8 mouse cellular contexts compared by ENCODE assay signal in genomic region chr16:8831241-8831640, GRCm38 (mm10). TPM values are rescaled to one million over a fixed set of nuclear protein-coding genes. Genes with fewer than 3 reads are reported as not detected.
A peak's percentile ranks its signal among the peaks of the same experiment; 100 is the strongest.
DNase-seq lines count a peak whose midpoint lies in the region; ATAC-seq and TF ChIP-seq lines count a peak whose summit lies in the region.

No protein-coding gene starts in this region.

- H3K4me3 ChIP-seq in forebrain, embryonic 16.5 days (replicated peaks; ENCODE audit: low read length) = peak overlapping the region; percentile 99
- H3K4me3 ChIP-seq in intestine, postnatal 0 days (ENCODE audit: low read depth, low read length) = peak overlapping the region; percentile 92
- H3K4me3 ChIP-seq in lung, embryonic 15.5 days = peak overlapping the region; percentile 98

- WGBS in forebrain, embryonic 16.5 days = 2% methylated on average over 12 of the region's 12 CpGs
- WGBS in intestine, postnatal 0 days = 1% methylated on average over 12 of the region's 12 CpGs
- WGBS in lung, embryonic 15.5 days = 2% methylated on average over 12 of the region's 12 CpGs

- no peak for ATAC-seq in forebrain, embryonic 16.5 days
- no peak for ATAC-seq in intestine, postnatal 0 days
- ATAC-seq in lung, embryonic 15.5 days (ENCODE audit: borderline replicate concordance, extremely low read depth, low FRiP score, low TSS enrichment) = no peak

- H3K4me1 ChIP-seq in forebrain, embryonic 16.5 days (replicated peaks; ENCODE audit: control insufficient read depth, insufficient read depth, low read length) = peaks cover 34% of the 10 kb centered on the region
- 0 out of 2 replicates have a peak, but pooled peaks cover 6% of the 10 kb centered on the region for H3K4me1 ChIP-seq in intestine, postnatal 0 days (replicated peaks; ENCODE audit: control insufficient read depth, insufficient read depth, low read length)
- H3K4me1 ChIP-seq in lung, embryonic 15.5 days = peaks cover 25% of the 10 kb centered on the region

- no peaks in the 10 kb centered on the region for H3K9me3 ChIP-seq in forebrain, embryonic 16.5 days (ENCODE audit: control insufficient read depth, low read length)
- H3K9me3 ChIP-seq in intestine, postnatal 0 days (ENCODE audit: control insufficient read depth) = no peaks in the 10 kb centered on the region
- H3K9me3 ChIP-seq in lung, embryonic 15.5 days = no peaks in the 10 kb centered on the region

- no peaks in the 10 kb centered on the region for H3K36me3 ChIP-seq in forebrain, embryonic 16.5 days (ENCODE audit: control insufficient read depth, insufficient read depth)
- H3K36me3 ChIP-seq in intestine, postnatal 0 days (ENCODE audit: control insufficient read depth, insufficient read depth) = peaks cover 2% of the 10 kb centered on the region; the same call in 1 of the 2 replicates
- H3K36me3 ChIP-seq in lung, embryonic 15.5 days = 0 out of 2 replicates have a peak, but pooled peaks cover 13% of the 10 kb centered on the region

- H3K4me2 ChIP-seq in forebrain, embryonic 16.5 days (ENCODE audit: low read length) = peak overlapping the region; percentile 83
- H3K4me2 ChIP-seq in intestine, postnatal 0 days (replicated peaks; ENCODE audit: low read depth) = peak overlapping the region; percentile 76
- H3K4me2 ChIP-seq in lung, embryonic 15.5 days = peak overlapping the region; percentile 79

- H3K27me3 ChIP-seq in forebrain, embryonic 16.5 days (replicated peaks; ENCODE audit: control insufficient read depth, insufficient read depth, low read length) = no peaks in the 10 kb centered on the region
- no peaks in the 10 kb centered on the region for H3K27me3 ChIP-seq in intestine, postnatal 0 days (replicated peaks; ENCODE audit: control insufficient read depth, insufficient read depth, low read length)
- H3K27me3 ChIP-seq in lung, embryonic 15.5 days = no peaks in the 10 kb centered on the region

- H3K27ac ChIP-seq in forebrain, embryonic 16.5 days (ENCODE audit: low read length) = peak overlapping the region; percentile 97
- peak overlapping the region; percentile 98 for H3K27ac ChIP-seq in intestine, postnatal 0 days (ENCODE audit: low read depth, low read length)
- H3K27ac ChIP-seq in lung, embryonic 15.5 days = no peak overlapping the region; the same call in 1 of the 2 replicates

- no peak for TF ChIP-seq CTCF in intestine, postnatal 0 days (IDR thresholded peaks at IDR 0.05; ENCODE audit: low read depth)

- peak; percentile 52 for DNase-seq in adrenal gland, postnatal 14 days
- no peak for DNase-seq in adrenal gland, adult 8-10 months
- peak; percentile 24 for DNase-seq in c-Kit-positive CD71-positive TER-119-positive erythroid progenitor cells, embryonic 14.5 days (ENCODE audit: low spot score)
- DNase-seq in spleen, postnatal 4 days (ENCODE audit: low spot score in 2 of 2) = peak; percentile 35 to 70
- DNase-seq in right cerebral cortex, postnatal 10 days (ENCODE audit: low spot score in 2 of 2) = no peak

- H3K9ac ChIP-seq in forebrain, embryonic 16.5 days (replicated peaks; ENCODE audit: low read depth, low read length) = peak overlapping the region; percentile 99
- peak overlapping the region; percentile 98 for H3K9ac ChIP-seq in intestine, postnatal 0 days (ENCODE audit: low read depth, low read length)
- peak overlapping the region; percentile 98 for H3K9ac ChIP-seq in lung, embryonic 15.5 days

RNA-seq across cellular contexts. Expression of gene 1810013L24Rik, which starts 1.3 kb away (rescaled TPM):
- 67.6 and 73.0 TPM in 2 replicates for total RNA-seq in adrenal gland, postnatal 14 days (2021)
- total RNA-seq in adrenal gland, adult 8-10 months (2022) = 100 to 1,000 TPM in 2 of 4 experiments, 10 to 100 TPM in 2; 81.3 to 111 (median 98.3) TPM
- polyA plus RNA-seq in forebrain, embryonic 16.5 days (2015; fragmentation: Nextera tagmentation; extraction: Ambion mirVana) = 29.0 and 30.6 TPM in 2 replicates
- 14.3 and 15.1 TPM in 2 replicates for polyA plus RNA-seq in intestine, postnatal 0 days (2015; fragmentation: Nextera tagmentation; extraction: Ambion mirVana)
- 19.3 and 20.8 TPM in 2 replicates for polyA plus RNA-seq in lung, embryonic 15.5 days (2015; fragmentation: Nextera tagmentation; extraction: Ambion mirVana)

RNA-seq across cellular contexts. Expression of gene Usp7, which starts 39.1 kb away (rescaled TPM):
- total RNA-seq in adrenal gland, postnatal 14 days (2021) = 104 and 117 TPM in 2 replicates
- 100 to 1,000 TPM; 105 to 149 (median 127) TPM for total RNA-seq in adrenal gland, adult 8-10 months (2022)
- polyA plus RNA-seq in forebrain, embryonic 16.5 days (2015; fragmentation: Nextera tagmentation; extraction: Ambion mirVana) = 32.4 and 40.2 TPM in 2 replicates
- polyA plus RNA-seq in intestine, postnatal 0 days (2015; fragmentation: Nextera tagmentation; extraction: Ambion mirVana) = 16.3 and 19.7 TPM in 2 replicates
- polyA plus RNA-seq in lung, embryonic 15.5 days (2015; fragmentation: Nextera tagmentation; extraction: Ambion mirVana) = 24.8 and 26.7 TPM in 2 replicates

Comparison
In these comparisons a context has a peak if more than half of its experiments do, and no peak if none do; other contexts are left out.
1. DNase-seq: peak in adrenal gland, postnatal 14 days (single experiment), c-Kit-positive CD71-positive TER-119-positive erythroid progenitor cells, embryonic 14.5 days (single experiment) and spleen, postnatal 4 days (2 of 2); none in adrenal gland, adult 8-10 months (single experiment) and right cerebral cortex, postnatal 10 days (0 of 2).
2. Peak in every context shown above with its lines, with median percentiles within 50 percentile points of each other: H3K4me2 ChIP-seq, H3K4me3 ChIP-seq and H3K9ac ChIP-seq.